Mouse (Mus musculus) C2C12 (cell line): ENCODE measurements around the gene Slc25a38. TPM values are rescaled to one million over a fixed set of nuclear protein-coding genes. Genes with fewer than 3 reads are reported as not detected.

Source experiments
- H3K27me3 ChIP-seq: one replicate; pipeline ENCODE4 v1.6.1; 2011; ENCODE audit not compliant: control insufficient read depth, insufficient read depth, insufficient read length
- H3K36me3 ChIP-seq: one replicate; pipeline ENCODE4 v1.6.1; 2011; ENCODE audit not compliant: control insufficient read depth, insufficient read depth
- H3K4me3 ChIP-seq: one replicate; pipeline ENCODE4 v1.5.1; 2011; ENCODE audit warnings: mild to moderate bottlenecking, control low read depth; ENCODE audit not compliant: poor library complexity, insufficient read depth, severe bottlenecking
- H3K79me2 ChIP-seq: one replicate; pipeline ENCODE4 v1.6.1; 2011; ENCODE audit not compliant: control insufficient read depth, insufficient read depth
- H3K79me3 ChIP-seq: one replicate; pipeline ENCODE4 v1.6.1; 2011; ENCODE audit warnings: low read depth, control low read depth
- H3ac ChIP-seq: one replicate; pipeline ENCODE3; 2011; ENCODE audit warnings: low read depth; ENCODE audit not compliant: control insufficient read depth, insufficient read length
- CEBPB ChIP-seq: IDR thresholded peaks from one replicate; pipeline ENCODE4 v1.6.1; 2011; ENCODE audit warnings: low read depth, mild to moderate bottlenecking, control low read depth, moderate library complexity
- CTCF ChIP-seq: IDR thresholded peaks from one replicate; pipeline ENCODE4 v1.5.1; 2011; ENCODE audit not compliant: control insufficient read depth, insufficient read depth, insufficient read length
- FOSL1 ChIP-seq: IDR thresholded peaks from one replicate; pipeline ENCODE4 v1.8.0; 2011; ENCODE audit warnings: mild to moderate bottlenecking, low read length; ENCODE audit not compliant: poor library complexity, insufficient read depth, severe bottlenecking
- MAX ChIP-seq: IDR thresholded peaks from one replicate; pipeline ENCODE4 v1.6.1; 2011; ENCODE audit warnings: mild to moderate bottlenecking, control low read depth
- MYOD1 ChIP-seq: IDR thresholded peaks from one replicate; pipeline ENCODE4 v1.6.1; 2011; ENCODE audit warnings: low read depth; ENCODE audit not compliant: control insufficient read depth, insufficient read length
- MYOG ChIP-seq: IDR thresholded peaks from one replicate; pipeline ENCODE4 v1.6.1; 2011; ENCODE audit not compliant: control insufficient read depth, insufficient read length; ENCODE audit errors: extremely low read depth
- USF1 ChIP-seq: IDR thresholded peaks from one replicate; pipeline ENCODE4 v1.6.1; 2011; ENCODE audit warnings: low read depth, mild to moderate bottlenecking, control low read depth, moderate library complexity
- polyA plus RNA-seq: library from polyadenylated mRNA; unstranded; fragments of >200 nt; fragmentation: generic; extraction: Trizol; gene quantifications from one replicate; pipeline ENCODE4 v1.2.1, GENCODE M21; 2012; ENCODE audit warnings: missing spikeins

Gene Slc25a38
- polyA plus RNA-seq, 1 experiment: 17.1 TPM

DNA sequence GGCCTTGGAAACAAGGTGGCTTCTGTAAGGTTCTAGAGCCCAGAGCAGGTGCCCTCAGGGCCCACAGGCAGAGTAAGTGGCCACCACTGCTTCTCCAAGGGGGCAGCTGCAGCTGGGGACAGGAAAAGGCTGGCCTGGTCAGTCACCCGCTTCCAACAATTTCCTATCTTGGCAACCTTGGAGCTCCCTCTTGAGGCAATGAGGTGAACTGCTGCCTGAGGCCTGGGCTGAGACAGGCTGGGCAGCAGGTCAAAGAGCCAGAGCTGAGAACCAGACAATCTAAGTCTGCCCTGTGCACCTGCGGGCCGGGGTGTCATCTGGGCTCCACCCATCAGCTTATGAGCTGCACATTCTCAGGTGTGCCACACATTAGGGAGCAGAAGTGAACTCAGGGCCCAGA lies 37.0 kb upstream of the Slc25a38 start:
- Histone ChIP-seq H3K36me3 (no peaks in the 10 kb centered on the region), H3ac (no peak overlapping the region), H3K79me3 (no peaks in the 10 kb centered on the region), H3K79me2 (no peaks in the 10 kb centered on the region), H3K27me3 (peaks cover 4% of the 10 kb centered on the region), H3K4me3 (no peak overlapping the region)
- TF ChIP-seq CTCF: peak; percentile 87
- no peak for TF ChIP-seq MYOG

DNA sequence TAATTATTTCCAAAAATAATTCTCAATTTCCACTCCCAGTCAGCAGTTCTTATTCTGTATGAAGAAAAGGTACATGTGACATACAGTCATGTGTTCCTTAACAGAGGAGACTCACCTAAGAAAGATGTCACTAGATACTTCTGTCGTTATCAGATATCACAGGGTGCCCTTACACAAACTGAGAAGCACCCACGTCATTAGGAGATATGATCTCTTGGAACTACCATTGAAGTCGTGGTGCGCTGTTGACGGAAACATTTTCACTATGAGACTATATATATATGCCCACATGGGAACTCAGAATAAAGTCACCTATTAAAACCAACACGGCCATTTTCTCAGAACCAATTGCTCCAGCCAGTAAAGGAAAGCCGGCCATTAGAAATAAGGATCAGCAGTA lies 35.7 kb upstream of the Slc25a38 start:
- no peak overlapping the region for H3ac ChIP-seq
- H3K79me2 ChIP-seq: no peaks in the 10 kb centered on the region
- no peaks in the 10 kb centered on the region for H3K79me3 ChIP-seq
- no peak overlapping the region for H3K4me3 ChIP-seq
- no peak for TF ChIP-seq MYOG
- TF ChIP-seq CTCF: no peak
- H3K27me3 ChIP-seq: peaks cover 4% of the 10 kb centered on the region
- H3K36me3 ChIP-seq: no peaks in the 10 kb centered on the region

DNA sequence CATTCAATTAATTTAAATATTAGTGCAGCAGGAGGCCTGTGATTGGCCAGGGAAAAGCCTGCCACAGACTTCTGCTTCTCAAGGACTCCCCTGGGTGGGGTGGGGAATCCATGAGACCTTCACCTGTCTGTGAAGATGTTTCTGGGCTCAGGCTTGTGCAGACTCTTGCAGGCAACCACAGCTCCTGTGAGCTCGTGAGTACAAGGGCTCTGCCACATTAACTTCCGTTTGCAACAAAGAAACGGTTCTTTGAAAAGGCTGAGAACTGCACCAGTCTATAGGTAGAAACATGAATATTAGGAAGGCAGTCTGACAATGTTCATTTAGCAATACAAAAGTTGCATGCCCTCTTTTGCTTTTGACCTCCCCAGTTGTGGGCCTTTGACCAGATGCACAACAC lies 31.9 kb upstream of the Slc25a38 start:
- Histone ChIP-seq H3K4me3 (no peak overlapping the region), H3K36me3 (no peaks in the 10 kb centered on the region), H3ac (no peak overlapping the region), H3K79me2 (no peaks in the 10 kb centered on the region), H3K79me3 (no peaks in the 10 kb centered on the region), H3K27me3 (peaks cover 10% of the 10 kb centered on the region)
- TF ChIP-seq FOSL1 (no peak), CTCF (no peak), USF1 (no peak), MAX (no peak), MYOD1 (no peak), CEBPB (no peak)

DNA sequence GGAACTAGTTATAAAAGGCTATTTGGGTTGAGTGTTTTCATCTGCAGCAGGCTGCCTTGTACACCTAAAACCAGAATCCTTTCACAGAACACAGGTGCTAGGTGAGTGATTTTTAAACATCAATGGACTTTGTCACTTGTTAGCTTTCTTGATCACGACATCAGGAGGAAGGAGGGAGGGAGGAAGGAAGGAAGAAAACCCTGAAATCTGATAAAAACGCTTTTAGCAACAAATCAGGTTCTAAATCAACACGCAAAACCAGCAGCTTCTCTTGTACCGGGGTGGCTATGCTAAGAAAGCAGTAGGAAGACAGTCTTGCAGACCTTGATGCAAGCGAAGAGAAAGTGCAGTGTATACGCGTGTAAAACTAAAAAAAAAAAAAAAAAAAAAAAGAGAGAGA lies 30.3 kb upstream of the Slc25a38 start:
- Histone ChIP-seq H3K4me3 (no peak overlapping the region), H3K36me3 (no peaks in the 10 kb centered on the region), H3K79me3 (no peaks in the 10 kb centered on the region), H3K27me3 (peaks cover 13% of the 10 kb centered on the region), H3K79me2 (no peaks in the 10 kb centered on the region), H3ac (no peak overlapping the region)
- TF ChIP-seq CTCF (no peak), MAX (no peak), FOSL1 (no peak), USF1 (no peak)

DNA sequence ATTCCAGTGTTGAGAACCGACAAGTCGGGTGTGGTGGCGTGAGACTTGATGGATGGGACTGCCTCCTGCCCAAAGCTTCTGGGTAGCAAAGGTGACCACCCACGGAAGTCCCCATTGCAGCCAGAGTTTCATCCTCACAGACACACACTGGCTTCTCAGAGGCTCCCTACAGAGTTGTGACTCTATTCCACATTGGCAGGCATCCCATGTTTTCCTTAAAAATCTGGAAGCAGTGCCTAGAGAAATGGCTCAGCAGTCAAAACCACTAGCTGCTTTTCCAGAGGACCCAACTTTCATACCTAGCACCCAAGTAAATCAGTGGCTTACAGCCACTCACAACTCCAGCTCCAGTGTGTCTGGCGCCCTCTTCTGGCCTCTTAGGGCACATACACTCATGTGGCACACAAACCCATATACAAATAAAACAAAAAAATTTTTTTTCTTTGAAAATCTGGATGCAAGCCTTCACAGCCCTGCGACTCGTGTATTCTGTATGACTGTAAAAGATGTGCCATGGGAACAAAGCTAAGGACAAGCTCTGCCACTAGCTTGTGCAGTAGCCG lies 29.5 kb upstream of the Slc25a38 start:
- no peak overlapping the region for H3K4me3 ChIP-seq
- no peak for TF ChIP-seq MYOD1
- TF ChIP-seq CEBPB: no peak
- no peak for TF ChIP-seq CTCF
- TF ChIP-seq FOSL1: no peak
- no peak for TF ChIP-seq MAX
- no peak for TF ChIP-seq USF1
- TF ChIP-seq MYOG: no peak
- H3K27me3 ChIP-seq: peaks cover 10% of the 10 kb centered on the region
- H3K36me3 ChIP-seq: no peaks in the 10 kb centered on the region
- H3K79me2 ChIP-seq: no peaks in the 10 kb centered on the region
- no peak overlapping the region for H3ac ChIP-seq
- H3K79me3 ChIP-seq: no peaks in the 10 kb centered on the region

DNA sequence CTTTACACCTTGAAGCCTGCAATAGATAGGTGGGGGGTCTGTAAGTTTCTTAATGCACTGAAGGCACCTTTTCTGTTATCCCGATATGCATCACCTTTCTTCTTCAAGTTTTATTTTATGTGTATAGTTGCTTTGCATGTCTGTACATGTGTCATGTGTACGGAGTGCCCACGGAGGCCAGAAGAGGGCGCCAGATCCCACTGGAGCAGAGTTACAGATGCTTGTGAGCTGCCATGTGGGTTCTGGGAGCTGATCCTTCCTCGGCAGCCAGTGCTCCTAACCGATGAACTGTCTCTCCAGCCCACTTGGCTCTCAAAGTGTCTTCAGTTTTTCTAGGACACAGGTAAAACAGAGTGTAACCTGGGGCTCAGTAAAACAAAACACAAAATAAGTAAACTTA lies 28.9 kb upstream of the Slc25a38 start:
- H3K36me3 ChIP-seq: no peaks in the 10 kb centered on the region

More for the DNA sequence above, 28.9 kb upstream of the Slc25a38 start:
- Histone ChIP-seq H3K79me3 (no peaks in the 10 kb centered on the region), H3K27me3 (peaks cover 10% of the 10 kb centered on the region), H3K79me2 (no peaks in the 10 kb centered on the region), H3K4me3 (no peak overlapping the region), H3ac (no peak overlapping the region)
- TF ChIP-seq MYOD1 (no peak), MYOG (no peak), CTCF (no peak), USF1 (no peak), FOSL1 (no peak), CEBPB (no peak), MAX (no peak)
